Mouse (Mus musculus): ENCODE data around the gene Phox2b. TPM values are rescaled to one million over a fixed set of nuclear protein-coding genes. Genes with fewer than 3 reads are reported as not detected.

The Phox2b gene
- total and polyA plus RNA-seq, 3 experiments: not detected

DNA sequence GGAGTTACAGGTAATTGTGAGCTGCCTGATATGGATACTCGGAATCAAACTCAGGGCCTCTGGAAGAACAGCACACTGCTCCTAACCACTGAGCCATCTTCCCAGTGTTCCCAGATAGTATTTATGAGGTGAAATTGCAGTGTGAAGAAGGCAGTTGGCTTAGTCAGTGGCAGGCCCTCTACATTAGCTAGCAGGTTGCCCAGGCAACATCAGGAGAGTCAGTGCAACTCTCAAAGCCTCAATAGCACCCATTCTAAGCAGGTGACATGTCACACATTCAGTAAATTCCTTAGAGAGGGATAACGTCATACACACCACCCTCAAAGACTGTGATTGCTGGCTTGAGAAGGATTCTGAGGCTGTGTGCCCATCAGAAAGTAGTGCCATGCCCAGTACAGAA lies 32.6 kb upstream of the Phox2b start:
- H3K4me1 ChIP-seq (ENCODE audit: control insufficient read depth in 1 of 2, insufficient read depth in 2 of 2): no peaks in the 10 kb centered on the region
- dilution Hi-C loops (cut with MboI; ENCODE audit: extremely low pct_ligation_motif_present, extremely low pct_unique_long_range_greater_than_20kb, low sequenced_read_pairs) (no loop called here), in situ Hi-C loops (cut with MboI; ENCODE audit: low pct_ligation_motif_present, low pct_unique_long_range_greater_than_20kb, low sequenced_read_pairs) (no loop called here)
- DNase-seq (ENCODE audit: extremely low read depth): no peak
- no peaks in the 10 kb centered on the region for H3K36me3 ChIP-seq (replicated peaks in 1 of 2; ENCODE audit: control insufficient read depth in 1 of 2, insufficient read depth in 1 of 2, low read length in 1 of 2)
- no peak overlapping the region for H3K4me3 ChIP-seq (replicated peaks in 1 of 3; ENCODE audit: low read depth in 2 of 3, low read length in 2 of 3, poor library complexity in 1 of 3)
- H3K27me3 ChIP-seq (replicated peaks): no peaks in the 10 kb centered on the region
- H3K9me3 ChIP-seq (replicated peaks; ENCODE audit: low read length): no peaks in the 10 kb centered on the region
- no peak overlapping the region for H3K27ac ChIP-seq (ENCODE audit: insufficient read depth, low read depth)
- TF ChIP-seq SIN3A (IDR thresholded peaks at IDR 0.05; ENCODE audit: low read length) (no peak), ZC3H11A (IDR thresholded peaks at IDR 0.05; ENCODE audit: low read depth, low read length) (no peak), GABPA (IDR thresholded peaks at IDR 0.05; ENCODE audit: insufficient replicate concordance, low read depth, low read length) (no peak), SMC3 (IDR thresholded peaks at IDR 0.05; ENCODE audit: low read depth, low read length) (no peak), HCFC1 (IDR thresholded peaks at IDR 0.05; ENCODE audit: low read depth, low read length) (no peak), JUN (IDR thresholded peaks at IDR 0.05; ENCODE audit: insufficient read depth, low read depth, low read length) (no peak), BHLHE40 (IDR thresholded peaks at IDR 0.05; ENCODE audit: low read depth, low read length) (no peak), MAZ (IDR thresholded peaks at IDR 0.05; ENCODE audit: low read depth, low read length) (no peak), TBP (conservative IDR thresholded peaks at IDR 0.05; ENCODE audit: low read depth, low read length) (no peak), JUND (conservative IDR thresholded peaks at IDR 0.05; ENCODE audit: low read depth, low read length) (no peak), MYC (IDR thresholded peaks at IDR 0.05; ENCODE audit: low read depth, low read length) (no peak)
- H3K4me2 ChIP-seq (ENCODE audit: insufficient read depth, low read depth, poor library complexity, severe bottlenecking): no peak overlapping the region
- no peak overlapping the region for H3K9ac ChIP-seq (ENCODE audit: insufficient read depth, low read depth)
- H3K79me2 ChIP-seq (replicated peaks; ENCODE audit: control insufficient read depth, extremely low read depth, insufficient read depth, poor library complexity, severe bottlenecking): no peaks in the 10 kb centered on the region

DNA sequence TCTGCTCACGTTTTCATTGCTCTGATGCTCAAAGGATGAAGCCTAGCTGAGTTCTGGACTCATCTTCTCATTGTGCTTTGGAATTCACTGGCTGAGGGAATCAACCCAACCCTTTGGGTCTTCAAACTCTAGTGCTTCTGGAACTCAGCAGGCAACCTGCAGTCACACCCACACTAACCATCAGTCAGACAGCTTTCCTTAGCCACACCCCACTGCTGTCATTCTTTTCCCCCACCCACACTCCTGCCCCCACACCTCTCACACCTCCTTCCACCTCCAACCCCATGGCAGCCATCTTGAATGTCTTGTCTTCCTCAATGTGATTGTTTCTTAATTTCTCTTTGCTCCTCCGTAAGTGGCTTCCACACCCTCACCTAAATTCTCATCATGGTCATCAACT lies 7.2 kb upstream of the Phox2b start:
- Histone ChIP-seq H3K9me3 (replicated peaks; ENCODE audit: low read length) (no peaks in the 10 kb centered on the region), H3K36me3 (replicated peaks in 1 of 2; ENCODE audit: control insufficient read depth in 1 of 2, insufficient read depth in 1 of 2, low read length in 1 of 2) (no peaks in the 10 kb centered on the region), H3K27me3 (replicated peaks) (no peaks in the 10 kb centered on the region), H3K4me1 (ENCODE audit: control insufficient read depth in 1 of 2, insufficient read depth in 2 of 2) (no peaks in the 10 kb centered on the region), H3K4me3 (replicated peaks in 1 of 3; ENCODE audit: low read depth in 2 of 3, low read length in 2 of 3, poor library complexity in 1 of 3) (no peak overlapping the region), H3K27ac (ENCODE audit: insufficient read depth, low read depth) (no peak overlapping the region), H3K4me2 (ENCODE audit: insufficient read depth, low read depth, poor library complexity, severe bottlenecking) (no peak overlapping the region), H3K9ac (ENCODE audit: insufficient read depth, low read depth) (no peak overlapping the region), H3K79me2 (replicated peaks; ENCODE audit: control insufficient read depth, extremely low read depth, insufficient read depth, poor library complexity, severe bottlenecking) (no peaks in the 10 kb centered on the region)
- in situ Hi-C loops (cut with MboI; ENCODE audit: low pct_ligation_motif_present, low pct_unique_long_range_greater_than_20kb, low sequenced_read_pairs) (no loop called here), dilution Hi-C loops (cut with MboI; ENCODE audit: extremely low pct_ligation_motif_present, extremely low pct_unique_long_range_greater_than_20kb, low sequenced_read_pairs) (no loop called here)
- DNase-seq (ENCODE audit: extremely low read depth): no peak
- TF ChIP-seq JUND (conservative IDR thresholded peaks at IDR 0.05; ENCODE audit: low read depth, low read length) (no peak), NELFE (IDR thresholded peaks at IDR 0.05; ENCODE audit: low read depth, low read length) (no peak), TBP (conservative IDR thresholded peaks at IDR 0.05; ENCODE audit: low read depth, low read length) (no peak), SIN3A (IDR thresholded peaks at IDR 0.05; ENCODE audit: low read length) (no peak), MAX (IDR thresholded peaks at IDR 0.05; ENCODE audit: low read length) (no peak), POLR2A (IDR thresholded peaks at IDR 0.05; ENCODE audit: low read depth, low read length) (no peak), USF2 (conservative IDR thresholded peaks at IDR 0.05; ENCODE audit: low read depth, low read length) (no peak), PAX5 (IDR thresholded peaks at IDR 0.05; ENCODE audit: low read length) (no peak), JUN (IDR thresholded peaks at IDR 0.05; ENCODE audit: insufficient read depth, low read depth, low read length) (no peak), MXI1 (IDR thresholded peaks at IDR 0.05; ENCODE audit: low read depth, low read length) (no peak), UBTF (IDR thresholded peaks at IDR 0.05; ENCODE audit: low read depth, low read length) (no peak), RAD21 (IDR thresholded peaks at IDR 0.05; ENCODE audit: low read depth, low read length) (no peak), HCFC1 (IDR thresholded peaks at IDR 0.05; ENCODE audit: low read depth, low read length) (no peak), ZNF384 (IDR thresholded peaks at IDR 0.05; ENCODE audit: low read depth, low read length) (no peak), ZMIZ1 (IDR thresholded peaks at IDR 0.05; ENCODE audit: low read depth, low read length) (no peak), TCF12 (IDR thresholded peaks at IDR 0.05; ENCODE audit: low read depth, low read length) (no peak), CHD1 (IDR thresholded peaks at IDR 0.05; ENCODE audit: low read depth, low read length) (no peak), BHLHE40 (IDR thresholded peaks at IDR 0.05; ENCODE audit: low read depth, low read length) (no peak), SMC3 (IDR thresholded peaks at IDR 0.05; ENCODE audit: low read depth, low read length) (no peak), MEF2A (IDR thresholded peaks at IDR 0.05; ENCODE audit: borderline replicate concordance, low read depth, low read length) (no peak)

Measured in CH12.LX (cell line).